Mouse (Mus musculus) layer of hippocampus, adult 9-10 months (tissue): ENCODE measurements around the gene Sf3b3.

Experiments
- DNase-seq: peaks from one replicate; pipeline ENCODE4 v3.0.0; 2022; ENCODE audit warnings: low spot score

Sf3b3 gene

GRCm38 (mm10) chr8:110775721-110776120, 70.9 kb downstream of the Sf3b3 start:
- no peak for DNase-seq

- no peak for DNase-seq
Observed at GRCm38 (mm10) chr8:110775316-110775715, 71.3 kb downstream of the Sf3b3 start.

- no peak for DNase-seq
Observed at GRCm38 (mm10) chr8:110774725-110775124, 71.9 kb downstream of the Sf3b3 start.

GRCm38 (mm10) chr8:110774047-110774446, 72.5 kb downstream of the Sf3b3 start:
- no peak for DNase-seq

GRCm38 (mm10) chr8:110772452-110772851, 74.1 kb downstream of the Sf3b3 start:
- no peak for DNase-seq

- DNase-seq: no peak
Observed at GRCm38 (mm10) chr8:110767261-110767660, 79.3 kb downstream of the Sf3b3 start.

GRCm38 (mm10) chr8:110764671-110765070, 81.9 kb downstream of the Sf3b3 start:
- DNase-seq: no peak

GRCm38 (mm10) chr8:110761988-110762387, 84.6 kb downstream of the Sf3b3 start:
- DNase-seq: no peak

- no peak for DNase-seq
Observed at GRCm38 (mm10) chr8:110761185-110761584, 85.4 kb downstream of the Sf3b3 start.

GRCm38 (mm10) chr8:110760280-110760940, 86.2 kb downstream of the Sf3b3 start:
- DNase-seq: no peak
